Mouse (Mus musculus) lung, embryonic 15.5 days (tissue): Measurements from ENCODE around the gene Camk1. TPM values are rescaled to one million over a fixed set of nuclear protein-coding genes. Genes with fewer than 3 reads are reported as not detected.
A peak's percentile ranks its signal among the peaks of the same experiment; 100 is the strongest.

Source experiments
- ATAC-seq: fragments of 200-750 bp; cut with Nextera tagmentation; 2 replicates; pipeline ENCODE4 v1.8.0; 2017; ENCODE audit warnings: moderate number of reproducible peaks, borderline replicate concordance; ENCODE audit not compliant: low FRiP score, low TSS enrichment; ENCODE audit errors: extremely low read depth
- H3K27ac ChIP-seq: fragments of 300-500 bp; sonication (generic); 2 replicates; pipeline ENCODE4 v1.5.1; 2015; ENCODE audit warnings: moderate library complexity, mild to moderate bottlenecking, inconsistent platforms
- H3K27me3 ChIP-seq: fragments of 300-500 bp; sonication (generic); 2 replicates; pipeline ENCODE4 v1.6.1; 2015; ENCODE audit warnings: inconsistent platforms
- H3K36me3 ChIP-seq: fragments of 300-500 bp; sonication (generic); 2 replicates; pipeline ENCODE4 v1.6.1; 2015; ENCODE audit warnings: inconsistent platforms
- H3K4me1 ChIP-seq: fragments of 300-500 bp; sonication (generic); 2 replicates; pipeline ENCODE4 v1.6.1; 2015; ENCODE audit warnings: inconsistent platforms
- H3K4me2 ChIP-seq: fragments of 300-500 bp; sonication (generic); 2 replicates; pipeline ENCODE4 v1.6.1; 2015; ENCODE audit warnings: inconsistent platforms, mild to moderate bottlenecking, moderate library complexity
- H3K4me3 ChIP-seq: fragments of 300-500 bp; sonication (generic); 2 replicates; pipeline ENCODE4 v1.5.1; 2015; ENCODE audit warnings: mild to moderate bottlenecking, inconsistent platforms
- H3K9ac ChIP-seq: fragments of 300-500 bp; sonication (generic); 2 replicates; pipeline ENCODE4 v1.6.1; 2015; ENCODE audit warnings: inconsistent platforms
- H3K9me3 ChIP-seq: fragments of 300-500 bp; sonication (generic); 2 replicates; pipeline ENCODE4 v1.6.1; 2016; ENCODE audit warnings: inconsistent platforms
- WGBS: fragments of 180-500 bp; shearing (Covaris S2); methylation state at CpG from one replicate; pipeline ENCODE4 v1.1.7; 2015; 5-methylcytosine and 5-hydroxymethylcytosine counted together
- polyA plus RNA-seq: library from polyadenylated mRNA; unstranded; fragments of >200 nt; fragmentation: Nextera tagmentation; extraction: Ambion mirVana; gene quantifications from 2 replicates; pipeline ENCODE4 v1.2.1, GENCODE M21; 2015

The Camk1 gene
- polyA plus RNA-seq: 110 and 115 TPM in 2 replicates

DNA sequence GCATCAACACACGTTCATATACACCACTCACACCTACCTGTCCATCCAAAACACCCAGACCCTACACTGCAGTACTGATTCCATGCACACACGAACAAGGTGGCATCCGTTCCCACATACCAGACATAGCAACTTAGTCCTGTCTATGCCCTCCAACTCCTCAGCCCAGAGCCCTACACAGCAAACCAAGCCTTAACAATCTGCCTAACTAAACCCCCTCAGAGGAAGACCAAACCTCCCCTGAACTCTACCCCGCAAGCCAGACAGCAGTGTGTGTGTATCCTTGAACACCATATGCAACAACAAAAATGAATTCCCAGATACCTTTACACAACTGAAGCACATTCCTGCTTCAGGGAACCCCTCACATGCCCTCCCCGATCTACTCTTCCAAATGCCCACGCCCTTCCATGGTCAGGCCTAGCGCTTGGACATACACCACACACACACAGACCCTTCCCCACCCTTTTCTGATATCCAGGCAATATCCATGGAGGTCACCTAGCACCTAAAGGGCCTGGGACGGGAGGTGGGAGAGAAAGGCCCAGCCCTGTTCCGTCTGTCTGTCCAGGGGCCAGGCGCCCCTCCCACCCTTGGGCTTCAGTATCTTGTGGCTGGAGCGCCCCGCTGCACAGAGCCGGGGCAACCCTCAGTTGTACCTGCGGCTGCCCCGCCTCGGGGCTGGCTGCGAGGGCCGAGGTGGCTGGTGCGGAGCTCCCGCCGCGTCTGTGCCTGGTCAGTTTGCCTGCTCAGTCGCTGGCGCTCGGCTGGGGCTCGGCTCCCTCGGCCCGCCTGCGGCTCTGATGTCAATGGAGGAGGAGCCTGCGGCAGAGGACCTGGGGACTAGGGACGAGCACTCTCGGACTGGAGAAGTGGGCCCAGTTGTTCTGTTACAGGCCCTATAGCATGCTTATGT is at the start of gene Camk1:
Camk1 (minus strand) TSS at position 808 of the 916 bp plus-strand sequence.
- Histone ChIP-seq H3K4me3 (peak within 1 kb of the TSS; percentile 67), H3K27ac (peak within 1 kb of the TSS; percentile 62), H3K4me1 (peaks cover 28% of the 10 kb centered on the region), H3K9ac (peak within 1 kb of the TSS; percentile 82), H3K27me3 (no peaks in the 10 kb centered on the region), H3K4me2 (peak within 1 kb of the TSS; percentile 77), H3K9me3 (no peaks in the 10 kb centered on the region), H3K36me3 (peaks cover 17% of the 10 kb centered on the region)
- 8% methylated on average over 32 of the region's 32 CpGs for WGBS
- peak; percentile 91 for ATAC-seq

DNA sequence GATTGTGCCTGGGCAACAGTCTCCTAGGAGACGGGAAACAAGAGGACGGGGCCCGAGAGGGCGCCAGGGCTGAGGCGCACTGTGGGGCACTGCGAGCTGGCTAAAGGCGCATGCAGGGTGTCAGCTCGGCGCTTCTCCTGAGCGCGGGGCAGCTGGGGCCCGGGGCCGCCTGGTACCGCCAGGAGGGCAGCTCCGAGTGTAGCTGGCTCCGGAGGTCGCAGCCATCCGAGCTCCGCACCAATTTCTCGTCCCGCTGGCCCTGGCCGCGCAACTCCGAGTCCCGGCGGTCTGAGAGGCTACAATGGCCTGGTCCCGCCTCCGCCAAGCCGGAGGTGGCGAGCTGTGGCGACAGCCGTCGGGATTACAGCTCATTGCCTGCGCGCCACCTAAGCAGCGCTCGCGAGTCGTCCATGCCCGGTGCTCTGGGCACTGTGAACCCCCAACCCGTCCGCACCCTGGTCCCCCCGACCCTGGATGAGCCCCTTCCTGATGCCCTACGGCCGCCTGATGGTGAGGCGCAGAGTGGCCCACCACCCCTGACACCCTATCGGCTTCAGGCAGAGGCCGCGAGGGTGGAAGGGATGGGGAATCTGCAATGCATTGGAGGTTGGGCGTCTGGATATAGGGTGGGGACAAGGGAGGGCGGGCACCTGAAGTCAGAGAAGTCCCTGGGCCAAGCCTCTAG is 48.7 kb upstream of the Camk1 start:
- ATAC-seq: peak; percentile 81
- H3K27ac ChIP-seq: peak overlapping the region; percentile 7; the same call in 1 of the 2 replicates
- H3K4me3 ChIP-seq: peak overlapping the region; percentile 47
- 1% methylated on average over 51 of the region's 51 CpGs for WGBS
- peak overlapping the region; percentile 94 for H3K4me2 ChIP-seq
- H3K9me3 ChIP-seq: no peaks in the 10 kb centered on the region
- peak overlapping the region; percentile 50 for H3K9ac ChIP-seq
- H3K36me3 ChIP-seq: peaks cover 30% of the 10 kb centered on the region
- peaks cover 9% of the 10 kb centered on the region for H3K4me1 ChIP-seq
- no peaks in the 10 kb centered on the region for H3K27me3 ChIP-seq

DNA sequence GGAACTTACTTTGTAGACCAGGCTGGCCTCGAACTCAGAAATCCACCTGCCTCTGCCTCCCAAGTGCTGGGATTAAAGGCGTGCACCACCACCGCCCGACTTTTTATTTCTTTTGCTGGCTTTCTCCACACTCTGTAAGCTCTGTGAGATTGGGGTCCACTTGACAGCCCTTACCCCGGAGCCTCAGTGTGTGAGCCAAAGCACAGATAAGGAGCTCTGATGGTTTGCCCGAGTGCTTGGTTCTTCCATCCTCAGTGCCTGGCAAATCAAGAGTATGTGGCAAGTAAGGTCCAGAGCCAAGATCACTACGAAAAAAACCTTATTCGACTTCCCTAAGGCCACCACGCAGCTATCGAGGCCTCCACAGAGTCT is 48.2 kb upstream of the Camk1 start:
- H3K27me3 ChIP-seq: no peaks in the 10 kb centered on the region
- peak; percentile 21; the same call in 1 of the 2 replicates for ATAC-seq
- no peak overlapping the region for H3K27ac ChIP-seq
- peak overlapping the region; percentile 50 for H3K9ac ChIP-seq
- H3K4me2 ChIP-seq: peak overlapping the region; percentile 94
- peaks cover 9% of the 10 kb centered on the region for H3K4me1 ChIP-seq
- H3K4me3 ChIP-seq: peak overlapping the region; percentile 47
- H3K36me3 ChIP-seq: peaks cover 36% of the 10 kb centered on the region
- 25% methylated on average over 10 of the region's 10 CpGs for WGBS
- no peaks in the 10 kb centered on the region for H3K9me3 ChIP-seq

DNA sequence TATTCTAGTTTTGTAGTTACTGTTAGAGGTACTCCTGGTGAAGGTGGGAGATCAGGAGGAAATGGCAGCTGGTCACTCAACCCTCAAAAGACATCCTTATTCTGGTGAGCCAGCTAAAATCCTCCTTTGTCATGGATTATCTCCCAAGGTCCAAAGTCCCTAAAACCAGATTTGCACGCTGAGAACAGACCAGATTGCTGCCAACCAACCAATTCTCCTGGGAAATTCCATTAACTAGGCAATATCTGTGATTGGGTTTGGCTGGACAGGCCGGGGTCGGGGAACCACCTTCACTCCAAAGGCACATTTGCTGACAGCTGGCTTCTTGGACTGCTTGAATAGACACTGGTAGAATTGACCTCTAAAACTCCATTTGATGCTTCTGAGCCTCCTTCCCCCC is 46.9 kb upstream of the Camk1 start:
- WGBS: 94% methylated on average over 3 of the region's 3 CpGs
- H3K4me3 ChIP-seq: no peak overlapping the region
- no peak overlapping the region for H3K9ac ChIP-seq
- H3K27ac ChIP-seq: no peak overlapping the region
- no peak overlapping the region for H3K4me2 ChIP-seq
- peaks cover 9% of the 10 kb centered on the region for H3K4me1 ChIP-seq
- H3K36me3 ChIP-seq: peaks cover 47% of the 10 kb centered on the region
- H3K9me3 ChIP-seq: no peaks in the 10 kb centered on the region
- no peak for ATAC-seq
- no peaks in the 10 kb centered on the region for H3K27me3 ChIP-seq

DNA sequence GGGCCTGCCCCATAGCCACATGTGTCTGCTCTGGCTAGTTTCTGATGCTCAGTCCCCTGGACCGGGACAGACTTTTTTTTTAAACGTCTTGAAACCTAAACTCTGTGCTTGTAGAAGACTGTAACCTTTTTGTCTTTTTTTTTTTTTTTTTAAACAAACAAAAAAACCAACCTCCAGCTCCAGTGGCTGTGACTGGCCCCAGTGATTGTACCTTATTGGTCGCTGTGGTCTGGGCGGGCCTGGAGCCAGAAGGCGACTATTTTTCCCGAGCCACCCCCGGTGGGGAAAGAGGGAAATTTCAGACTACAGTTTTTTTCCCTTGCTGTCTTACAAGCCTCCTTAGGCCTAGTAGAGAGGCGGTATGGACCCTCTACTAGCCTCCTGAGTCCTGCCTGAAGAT is 45.2 kb upstream of the Camk1 start, which contains the start of gene Ttll3:
Ttll3 (plus strand) TSS at position 301 of the 400 bp plus-strand sequence.
- Histone ChIP-seq H3K4me3 (no peak within 1 kb of the TSS), H3K9me3 (no peaks in the 10 kb centered on the region), H3K9ac (no peak within 1 kb of the TSS), H3K27me3 (no peaks in the 10 kb centered on the region), H3K36me3 (peaks cover 61% of the 10 kb centered on the region), H3K27ac (no peak within 1 kb of the TSS), H3K4me2 (no peak within 1 kb of the TSS), H3K4me1 (peaks cover 9% of the 10 kb centered on the region)
- WGBS: 76% methylated on average over 8 of the region's 8 CpGs
- no peak for ATAC-seq

DNA sequence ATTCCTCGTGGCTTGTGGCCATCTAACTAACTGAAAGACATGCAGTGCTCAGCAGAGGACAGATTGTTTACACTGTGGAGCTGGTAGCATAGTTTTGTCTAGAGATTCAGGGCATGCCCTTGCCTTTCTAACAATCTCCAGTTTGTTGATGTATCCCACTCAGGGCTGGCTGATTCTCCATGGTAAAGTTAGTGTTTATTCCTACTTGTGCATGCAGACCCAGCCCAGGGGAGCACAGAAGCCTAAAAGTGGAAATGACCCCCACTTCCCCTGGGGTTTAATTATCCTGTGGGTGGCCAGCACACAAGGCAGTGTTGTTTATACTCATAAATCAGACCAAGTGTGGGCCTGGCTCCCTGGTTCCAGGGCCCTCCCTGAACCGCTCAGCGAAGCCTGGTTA is 42.2 kb upstream of the Camk1 start:
- no peak overlapping the region for H3K9ac ChIP-seq
- peaks cover 89% of the 10 kb centered on the region for H3K36me3 ChIP-seq
- H3K4me2 ChIP-seq: no peak overlapping the region
- WGBS: 66% methylated on average over 3 of the region's 3 CpGs
- no peaks in the 10 kb centered on the region for H3K9me3 ChIP-seq
- H3K27me3 ChIP-seq: no peaks in the 10 kb centered on the region
- H3K4me1 ChIP-seq: no peaks in the 10 kb centered on the region
- H3K27ac ChIP-seq: no peak overlapping the region
- no peak for ATAC-seq
- no peak overlapping the region for H3K4me3 ChIP-seq

DNA sequence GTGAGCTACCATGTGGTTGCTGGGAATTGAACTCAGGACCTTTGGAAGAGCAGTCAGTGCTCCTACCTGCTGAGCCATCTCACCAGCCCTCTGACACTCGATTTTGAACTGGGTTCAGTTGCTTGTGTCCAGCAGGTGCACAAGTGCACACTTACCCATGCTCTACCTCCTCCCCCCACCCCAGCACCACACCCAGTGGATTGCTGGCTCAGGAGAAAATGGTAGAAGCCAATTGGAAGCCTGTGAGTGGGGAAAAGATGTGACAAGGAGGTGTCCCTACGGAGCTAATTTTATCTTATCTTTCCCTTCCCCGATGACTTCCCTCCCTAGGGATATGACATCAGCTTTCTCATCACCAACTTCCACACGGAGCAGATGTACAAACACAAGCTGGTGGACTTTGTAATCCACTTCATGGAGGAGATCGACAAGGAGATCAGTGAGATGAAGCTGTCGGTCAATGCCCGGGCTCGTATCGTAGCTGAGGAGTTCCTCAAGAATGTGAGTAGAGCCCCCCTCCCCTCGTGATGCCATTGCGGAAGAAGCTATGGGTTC is 41.5 kb upstream of the Camk1 start:
- no peaks in the 10 kb centered on the region for H3K27me3 ChIP-seq

DNA sequence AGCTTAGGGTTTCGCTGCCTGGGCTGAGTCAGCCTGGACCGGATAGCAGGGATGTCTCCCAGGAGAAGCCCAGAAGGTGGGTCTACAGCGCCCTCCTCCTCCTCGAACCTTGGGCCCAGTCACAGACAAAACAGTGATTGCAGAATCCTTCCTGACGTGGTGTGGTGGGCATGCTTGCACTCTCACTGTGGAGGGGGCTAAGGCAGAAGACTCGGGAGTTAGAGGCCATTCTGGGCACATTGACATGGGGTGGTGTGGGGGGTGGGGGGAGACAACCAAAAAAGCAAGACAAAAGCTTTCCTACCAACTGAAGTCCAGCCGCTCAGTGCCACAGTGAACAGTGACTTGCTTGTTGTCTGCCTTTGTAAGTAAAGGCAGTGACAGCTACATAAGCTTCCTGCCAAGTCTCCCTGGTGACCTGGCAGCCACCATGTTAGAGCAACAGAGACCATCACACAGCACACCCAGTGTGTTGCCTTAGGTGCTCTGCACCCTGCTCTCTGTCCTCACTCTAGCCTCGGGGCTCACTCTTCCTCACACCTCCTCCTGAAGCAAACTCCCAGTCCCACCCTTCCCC is 40.7 kb upstream of the Camk1 start:
- no peak overlapping the region for H3K4me2 ChIP-seq
- H3K27me3 ChIP-seq: no peaks in the 10 kb centered on the region
- no peak overlapping the region for H3K4me3 ChIP-seq
- peaks cover 9% of the 10 kb centered on the region for H3K4me1 ChIP-seq
- H3K27ac ChIP-seq: no peak overlapping the region
- no peaks in the 10 kb centered on the region for H3K9me3 ChIP-seq
- H3K9ac ChIP-seq: no peak overlapping the region
- H3K36me3 ChIP-seq: peaks cover 89% of the 10 kb centered on the region
- 94% methylated on average over 8 of the region's 8 CpGs for WGBS
- ATAC-seq: no peak

More for the DNA sequence above, 41.5 kb upstream of the Camk1 start:
- H3K4me3 ChIP-seq: no peak overlapping the region
- H3K36me3 ChIP-seq: peaks cover 96% of the 10 kb centered on the region
- no peak overlapping the region for H3K27ac ChIP-seq
- no peaks in the 10 kb centered on the region for H3K9me3 ChIP-seq
- 75% methylated on average over 11 of the region's 11 CpGs for WGBS
- H3K4me2 ChIP-seq: no peak overlapping the region
- no peak for ATAC-seq
- 0 out of 2 replicates have a peak, but pooled peaks cover under 1% of the 10 kb centered on the region for H3K4me1 ChIP-seq
- H3K9ac ChIP-seq: no peak overlapping the region

DNA sequence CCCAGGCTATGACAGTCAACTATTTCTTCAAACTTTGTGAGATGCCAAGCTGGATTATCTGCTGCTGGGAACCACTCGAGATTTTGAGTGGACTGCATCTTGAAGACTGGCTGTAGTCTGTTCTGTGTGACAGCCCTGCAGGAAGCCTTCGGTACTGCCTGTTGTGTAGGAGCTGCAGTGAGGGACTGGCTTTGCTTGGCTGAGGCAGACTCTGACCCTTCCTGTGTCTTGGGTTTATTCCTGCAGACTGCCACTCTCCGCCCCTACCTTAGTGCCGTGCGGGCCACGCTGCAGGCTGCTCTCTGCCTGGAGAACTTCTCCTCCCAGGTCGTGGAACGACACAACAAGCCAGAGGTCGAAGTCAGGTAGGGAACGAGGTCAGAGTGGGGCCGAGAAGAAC is 36.7 kb upstream of the Camk1 start:
- WGBS: 92% methylated on average over 11 of the region's 11 CpGs
- Histone ChIP-seq H3K4me1 (peaks cover 24% of the 10 kb centered on the region), H3K9ac (no peak overlapping the region), H3K27ac (no peak overlapping the region), H3K27me3 (no peaks in the 10 kb centered on the region), H3K4me2 (no peak overlapping the region), H3K9me3 (no peaks in the 10 kb centered on the region), H3K4me3 (no peak overlapping the region), H3K36me3 (peaks cover 55% of the 10 kb centered on the region)
- no peak for ATAC-seq

DNA sequence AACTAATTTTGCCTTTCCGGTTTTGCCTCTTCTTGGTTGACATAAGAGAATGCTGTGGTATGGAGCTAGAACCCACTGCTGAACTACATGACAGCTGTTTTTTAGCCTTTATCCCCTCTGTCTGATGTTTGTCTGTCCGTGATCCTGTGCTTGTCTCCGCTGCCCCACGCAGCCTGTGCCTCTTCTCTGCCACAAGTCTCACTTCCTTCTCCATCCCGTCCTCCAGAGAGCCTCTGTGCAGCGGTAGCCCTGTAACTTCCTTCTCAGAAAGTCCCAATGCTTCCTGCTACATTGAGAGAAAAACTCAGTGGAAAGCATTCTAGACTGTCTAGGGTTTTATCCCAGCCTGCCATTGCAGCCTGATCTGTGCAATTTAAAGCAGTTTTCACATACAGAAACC is 35.5 kb upstream of the Camk1 start:
- H3K4me1 ChIP-seq: peaks cover 24% of the 10 kb centered on the region
- WGBS: 69% methylated on average over 6 of the region's 6 CpGs
- H3K36me3 ChIP-seq: peaks cover 55% of the 10 kb centered on the region
- no peaks in the 10 kb centered on the region for H3K9me3 ChIP-seq
- peak overlapping the region; percentile 96 for H3K4me3 ChIP-seq
- peak overlapping the region; percentile 74 for H3K4me2 ChIP-seq
- H3K27me3 ChIP-seq: no peaks in the 10 kb centered on the region
- H3K27ac ChIP-seq: no peak overlapping the region
- H3K9ac ChIP-seq: peak overlapping the region; percentile 89
- ATAC-seq: no peak

DNA sequence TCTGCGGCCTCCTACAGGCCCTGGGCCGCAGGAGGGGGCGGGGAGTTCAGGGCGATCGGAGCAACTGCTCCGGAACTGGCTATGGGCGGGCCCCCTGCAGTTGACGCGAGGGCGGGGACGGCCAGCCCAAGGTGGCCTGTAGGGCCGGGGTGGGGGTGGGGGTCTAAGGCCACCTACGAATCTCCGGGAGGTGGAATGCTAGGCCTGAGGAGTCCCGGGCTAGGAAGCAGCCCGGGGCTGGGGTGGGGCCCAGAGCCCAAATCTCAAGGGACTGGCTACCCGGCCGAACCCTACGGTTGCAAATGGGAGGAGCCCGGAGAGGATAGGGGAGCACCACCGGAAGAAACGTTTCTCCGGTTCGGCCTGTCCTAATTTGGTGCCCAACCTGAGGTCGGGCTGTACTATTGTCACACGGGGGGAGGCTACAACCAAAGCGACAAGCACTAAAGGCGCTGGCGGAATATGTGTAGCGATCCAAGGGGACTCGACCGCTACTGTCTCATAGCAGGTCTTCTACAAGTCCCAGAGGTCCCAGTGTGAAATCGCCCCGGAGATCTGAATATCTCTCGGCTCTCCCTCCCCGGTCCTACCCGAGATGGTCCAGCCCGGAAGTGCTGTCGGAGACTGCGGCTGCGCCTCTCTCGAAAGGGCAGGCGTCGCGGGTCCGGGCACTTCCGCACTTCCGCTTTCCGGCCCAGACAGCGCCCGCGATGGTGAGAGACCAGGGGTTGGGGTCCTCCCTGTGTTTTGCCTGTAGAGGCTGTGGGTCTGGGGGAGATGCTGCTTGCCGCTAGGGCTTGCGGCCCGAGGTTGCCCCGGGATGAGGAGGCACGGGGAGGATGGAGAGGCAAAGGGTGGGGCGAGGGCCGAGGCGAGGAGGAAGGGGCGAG is 34.0 kb upstream of the Camk1 start, which contains the start of the genes Tada3 and Arpc4:
Tada3 (minus strand) TSS at position 388 of the 890 bp plus-strand sequence.
Arpc4 (plus strand) TSS at position 620 of the 890 bp plus-strand sequence.
- peak within 1 kb of the TSS; percentile 99 for H3K27ac ChIP-seq
- no peaks in the 10 kb centered on the region for H3K9me3 ChIP-seq
- ATAC-seq: peak; percentile 96
- H3K4me3 ChIP-seq: peak within 1 kb of the TSS; percentile 96
- no peaks in the 10 kb centered on the region for H3K27me3 ChIP-seq
- peak within 1 kb of the TSS; percentile 74 for H3K4me2 ChIP-seq
- WGBS: under 1% methylated on average over 61 of the region's 61 CpGs
- H3K36me3 ChIP-seq: peaks cover 48% of the 10 kb centered on the region
- peak within 1 kb of the TSS; percentile 89 for H3K9ac ChIP-seq
- peaks cover 24% of the 10 kb centered on the region for H3K4me1 ChIP-seq
